Mouse (Mus musculus): Measurements from ENCODE around the gene Smc1b.

The Smc1b gene

GRCm38 (mm10) chr15:85131275-85132192, at the start of gene Smc1b, which contains the start of gene Ribc2:
Gene Smc1b, minus strand, starts transcription at chr15:85131964.
Gene Ribc2, plus strand, starts transcription at chr15:85132078.
- DNase-seq (ENCODE audit: low read depth, low spot score), result peak; percentile 11

- no peak for DNase-seq (ENCODE audit: low read depth, low spot score)
Observed at GRCm38 (mm10) chr15:85180368-85180767, 48.6 kb upstream of the Smc1b start.

- no peak for DNase-seq (ENCODE audit: low read depth, low spot score)
Observed at GRCm38 (mm10) chr15:85179528-85180180, 47.9 kb upstream of the Smc1b start.

- DNase-seq (ENCODE audit: low read depth, low spot score), result no peak
Observed at GRCm38 (mm10) chr15:85178172-85178571, 46.4 kb upstream of the Smc1b start.

- DNase-seq (ENCODE audit: low read depth, low spot score), result peak; percentile 96
Observed at GRCm38 (mm10) chr15:85177576-85177975, 45.8 kb upstream of the Smc1b start.

GRCm38 (mm10) chr15:85174060-85174459, 42.3 kb upstream of the Smc1b start:
- DNase-seq (ENCODE audit: low read depth, low spot score), result no peak

- DNase-seq (ENCODE audit: low read depth, low spot score), result no peak
Observed at GRCm38 (mm10) chr15:85173425-85173824, 41.7 kb upstream of the Smc1b start.

GRCm38 (mm10) chr15:85172054-85172453, 40.3 kb upstream of the Smc1b start:
- no peak for DNase-seq (ENCODE audit: low read depth, low spot score)

- DNase-seq (ENCODE audit: low read depth, low spot score), result no peak
Observed at GRCm38 (mm10) chr15:85167086-85167679, 35.4 kb upstream of the Smc1b start.

GRCm38 (mm10) chr15:85166433-85166933, 34.7 kb upstream of the Smc1b start:
- no peak for DNase-seq (ENCODE audit: low read depth, low spot score)

- peak; percentile 13 for DNase-seq (ENCODE audit: low read depth, low spot score)
Observed at GRCm38 (mm10) chr15:85162693-85163663, 31.2 kb upstream of the Smc1b start.

GRCm38 (mm10) chr15:85161416-85161815, 29.7 kb upstream of the Smc1b start:
- DNase-seq (ENCODE audit: low read depth, low spot score), result no peak

GRCm38 (mm10) chr15:85156198-85156597, 24.4 kb upstream of the Smc1b start:
- no peak for DNase-seq (ENCODE audit: low read depth, low spot score)

GRCm38 (mm10) chr15:85154091-85154490, 22.3 kb upstream of the Smc1b start:
- DNase-seq (ENCODE audit: low read depth, low spot score), result no peak

GRCm38 (mm10) chr15:85152577-85152976, 20.8 kb upstream of the Smc1b start:
- DNase-seq (ENCODE audit: low read depth, low spot score), result no peak

- peak; percentile 76 for DNase-seq (ENCODE audit: low read depth, low spot score)
Observed at GRCm38 (mm10) chr15:85151433-85151918, 19.7 kb upstream of the Smc1b start.

GRCm38 (mm10) chr15:85144249-85144648, 12.5 kb upstream of the Smc1b start:
- no peak for DNase-seq (ENCODE audit: low read depth, low spot score)

GRCm38 (mm10) chr15:85143747-85144146, 12.0 kb upstream of the Smc1b start:
- peak; percentile 11 for DNase-seq (ENCODE audit: low read depth, low spot score)

GRCm38 (mm10) chr15:85143161-85143560, 11.4 kb upstream of the Smc1b start:
- DNase-seq (ENCODE audit: low read depth, low spot score), result no peak

- no peak for DNase-seq (ENCODE audit: low read depth, low spot score)
Observed at GRCm38 (mm10) chr15:85142441-85142840, 10.7 kb upstream of the Smc1b start.

GRCm38 (mm10) chr15:85141290-85141689, 9.5 kb upstream of the Smc1b start:
- DNase-seq (ENCODE audit: low read depth, low spot score), result no peak

Data from CD4-positive, CD25-positive, alpha-beta regulatory T cell, adult 2 months (primary cell).